Mouse (Mus musculus) neutrophil, adult 65 days (primary cell): ENCODE results near the gene Gm17087. TPM values are rescaled to one million over a fixed set of nuclear protein-coding genes. Genes with fewer than 3 reads are reported as not detected.

Experiments
- total RNA-seq: library from RNA; stranded (reverse); gene quantifications from 2 replicates; pipeline ENCODE4 v1.2.4, GENCODE M21; 2023

Gm17087 gene
- not detected in 2 replicates for total RNA-seq

GRCm38 (mm10) chr17:8566850-8567249 lies at the start of gene Gm17087:
Gm17087 (minus strand) TSS chr17:8566950.

GRCm38 (mm10) chr17:8525225-8525721 lies 41.5 kb downstream of the Gm17087 start, which contains the start of gene Pde10a:
Pde10a (plus strand) TSS chr17:8525372.

Other genes starting within 250 kb of the Gm17087 start
- 0.43 TPM in 1 of 2 replicates, not detected in the other for gene Prr18, start 229.5 kb downstream of the Gm17087 start, total RNA-seq
- gene T2, start 211.0 kb downstream of the Gm17087 start, total RNA-seq = not detected in 2 replicates
- not detected in 2 replicates for gene T, start 132.5 kb downstream of the Gm17087 start, total RNA-seq
- gene Pde10a, start 41.6 kb downstream of the Gm17087 start, total RNA-seq = 0.68 and 0.79 TPM in 2 replicates